21 mouse cellular contexts compared by ENCODE assay signal in genomic region chr8:107462423-107462822, GRCm38 (mm10). TPM values are rescaled to one million over a fixed set of nuclear protein-coding genes. Genes with fewer than 3 reads are reported as not detected.
DNase-seq lines count a peak whose midpoint lies in the region; ATAC-seq and TF ChIP-seq lines count a peak whose summit lies in the region.
"Had no signal": no experiment of that assay in that cellular context is flagged by ENCODE, and none has a peak within 500 bp of the region (broad histone marks: within the 10 kb centered on the region; RNA-seq: fewer than 3 reads in every experiment).

No protein-coding gene starts in this region.

- no peak for TF ChIP-seq EP300 in liver, postnatal 0 days (IDR thresholded peaks at IDR 0.05; ENCODE audit: low read depth)
- TF ChIP-seq EP300 in stomach, postnatal 0 days (optimal IDR thresholded peaks at IDR 0.05), result no peak

- no peak overlapping the region for H3K4me3 ChIP-seq in liver, postnatal 0 days (ENCODE audit: low read depth, low read length)
- no peak overlapping the region for H3K4me3 ChIP-seq in liver, embryonic 12.5 days
- no peak overlapping the region for H3K4me3 ChIP-seq in intestine, embryonic 16.5 days (ENCODE audit: low read length)
- H3K4me3 ChIP-seq in limb, embryonic 12.5 days (replicated peaks), result no peak overlapping the region
- H3K4me3 ChIP-seq in stomach, postnatal 0 days (ENCODE audit: low read depth, low read length), result no peak overlapping the region
- H3K4me3 ChIP-seq: embryonic facial prominence, embryonic 13.5 days; forebrain, embryonic 12.5 days; heart, adult 2 months; heart, embryonic 13.5 days had no signal

- peak; percentile 73 for ATAC-seq in liver, postnatal 0 days
- ATAC-seq in liver, embryonic 12.5 days, result no peak
- ATAC-seq in intestine, embryonic 16.5 days, result peak; percentile 38; the same call in 1 of the 2 replicates
- no peak for ATAC-seq in limb, embryonic 12.5 days (ENCODE audit: insufficient number of reproducible peaks, insufficient read depth, low FRiP score, low TSS enrichment, low read depth)
- ATAC-seq in stomach, postnatal 0 days (ENCODE audit: low FRiP score, low TSS enrichment), result peak; percentile 78; the same call in 1 of the 2 replicates
- ATAC-seq: activated CD4-positive, CD25-positive, alpha-beta regulatory T cell, adult 4 months; forebrain, embryonic 16.5 days; Patski had no signal

- no peaks in the 10 kb centered on the region for H3K9me3 ChIP-seq in liver, postnatal 0 days (ENCODE audit: low read length)
- H3K9me3 ChIP-seq in liver, embryonic 12.5 days (replicated peaks), result no peaks in the 10 kb centered on the region
- no peaks in the 10 kb centered on the region for H3K9me3 ChIP-seq in intestine, embryonic 16.5 days (ENCODE audit: control insufficient read depth, low read length)
- H3K9me3 ChIP-seq in limb, embryonic 12.5 days, result no peaks in the 10 kb centered on the region
- no peaks in the 10 kb centered on the region for H3K9me3 ChIP-seq in stomach, postnatal 0 days (ENCODE audit: control insufficient read depth, low read length)
- H3K9me3 ChIP-seq: embryonic facial prominence, embryonic 13.5 days; forebrain, embryonic 12.5 days had no signal

- H3K9ac ChIP-seq in liver, postnatal 0 days (replicated peaks), result no peak overlapping the region
- no peak overlapping the region for H3K9ac ChIP-seq in liver, embryonic 12.5 days
- no peak overlapping the region for H3K9ac ChIP-seq in intestine, embryonic 16.5 days (ENCODE audit: low read depth, low read length)
- no peak overlapping the region for H3K9ac ChIP-seq in limb, embryonic 12.5 days (replicated peaks)
- no peak overlapping the region for H3K9ac ChIP-seq in stomach, postnatal 0 days (ENCODE audit: low read length)
- H3K9ac ChIP-seq: embryonic facial prominence, embryonic 13.5 days; forebrain, embryonic 12.5 days; heart, embryonic 13.5 days had no signal

- no peaks in the 10 kb centered on the region for H3K4me1 ChIP-seq in liver, postnatal 0 days (ENCODE audit: insufficient read depth)
- peaks cover 23% of the 10 kb centered on the region for H3K4me1 ChIP-seq in liver, embryonic 12.5 days
- H3K4me1 ChIP-seq in intestine, embryonic 16.5 days (ENCODE audit: control insufficient read depth, insufficient read depth, low read length), result no peaks in the 10 kb centered on the region
- H3K4me1 ChIP-seq in limb, embryonic 12.5 days (replicated peaks), result peaks cover 9% of the 10 kb centered on the region
- no peaks in the 10 kb centered on the region for H3K4me1 ChIP-seq in stomach, postnatal 0 days (replicated peaks; ENCODE audit: control insufficient read depth, insufficient read depth)

- no peak overlapping the region for H3K4me2 ChIP-seq in liver, postnatal 0 days (ENCODE audit: low read depth, low read length)
- H3K4me2 ChIP-seq in liver, embryonic 12.5 days, result no peak overlapping the region
- no peak overlapping the region for H3K4me2 ChIP-seq in intestine, embryonic 16.5 days (ENCODE audit: low read depth, low read length)
- no peak overlapping the region for H3K4me2 ChIP-seq in limb, embryonic 12.5 days
- H3K4me2 ChIP-seq in stomach, postnatal 0 days (replicated peaks; ENCODE audit: low read depth), result no peak overlapping the region
- H3K4me2 ChIP-seq: embryonic facial prominence, embryonic 13.5 days; forebrain, embryonic 12.5 days; heart, embryonic 13.5 days had no signal

- WGBS in liver, postnatal 0 days (ENCODE audit: insufficient replicate concordance), result 74% methylated on average over 5 of the region's 5 CpGs
- WGBS in liver, embryonic 12.5 days (ENCODE audit: insufficient replicate concordance), result 76% methylated on average over 5 of the region's 5 CpGs
- 74% methylated on average over 5 of the region's 5 CpGs for WGBS in intestine, embryonic 16.5 days
- 75% methylated on average over 5 of the region's 5 CpGs for WGBS in limb, embryonic 12.5 days
- 81% methylated on average over 5 of the region's 5 CpGs for WGBS in stomach, postnatal 0 days

- no peak overlapping the region; the same call in 1 of the 2 replicates for H3K27ac ChIP-seq in liver, postnatal 0 days (ENCODE audit: low read depth)
- no peak overlapping the region for H3K27ac ChIP-seq in liver, embryonic 12.5 days
- H3K27ac ChIP-seq in intestine, embryonic 16.5 days (ENCODE audit: low read length), result no peak overlapping the region
- H3K27ac ChIP-seq in limb, embryonic 12.5 days, result peak overlapping the region; percentile 18; the same call in 1 of the 2 replicates
- H3K27ac ChIP-seq in stomach, postnatal 0 days (replicated peaks), result no peak overlapping the region
- H3K27ac ChIP-seq: embryonic facial prominence, embryonic 13.5 days; forebrain, embryonic 12.5 days; heart, adult 2 months; heart, embryonic 13.5 days had no signal

- no peaks in the 10 kb centered on the region for H3K27me3 ChIP-seq in liver, postnatal 0 days (ENCODE audit: insufficient read depth, low read length)
- H3K27me3 ChIP-seq in liver, embryonic 12.5 days (replicated peaks), result no peaks in the 10 kb centered on the region
- no peaks in the 10 kb centered on the region for H3K27me3 ChIP-seq in intestine, embryonic 16.5 days (replicated peaks; ENCODE audit: control insufficient read depth, insufficient read depth, low read length)
- H3K27me3 ChIP-seq in limb, embryonic 12.5 days, result no peaks in the 10 kb centered on the region
- H3K27me3 ChIP-seq in stomach, postnatal 0 days (ENCODE audit: control insufficient read depth, insufficient read depth, low read length), result no peaks in the 10 kb centered on the region
- H3K27me3 ChIP-seq: CH12.LX; embryonic facial prominence, embryonic 13.5 days; forebrain, embryonic 12.5 days; heart, embryonic 13.5 days; Patski had no signal

- no peak for TF ChIP-seq CTCF in liver, postnatal 0 days (IDR thresholded peaks at IDR 0.05; ENCODE audit: low read depth)
- no peak for TF ChIP-seq CTCF in stomach, postnatal 0 days (IDR thresholded peaks at IDR 0.05; ENCODE audit: low read depth)

- peaks cover 42% of the 10 kb centered on the region for H3K36me3 ChIP-seq in liver, postnatal 0 days (replicated peaks; ENCODE audit: insufficient read depth, low read length)
- peaks cover 87% of the 10 kb centered on the region for H3K36me3 ChIP-seq in liver, embryonic 12.5 days
- H3K36me3 ChIP-seq in intestine, embryonic 16.5 days (ENCODE audit: control insufficient read depth, insufficient read depth, low read length), result peaks cover 7% of the 10 kb centered on the region
- H3K36me3 ChIP-seq in limb, embryonic 12.5 days, result peaks cover 59% of the 10 kb centered on the region
- peaks cover 6% of the 10 kb centered on the region for H3K36me3 ChIP-seq in stomach, postnatal 0 days (ENCODE audit: control insufficient read depth, insufficient read depth, low read length)

- DNase-seq in liver, postnatal 0 days, result no peak
- DNase-seq in stomach, postnatal 0 days (ENCODE audit: low spot score), result peak; percentile 43
- no peak for DNase-seq in urinary bladder, postnatal 25 days (ENCODE audit: low spot score)
- no peak for DNase-seq in heart, adult 8-10 months (ENCODE audit: low spot score)
- DNase-seq: adrenal gland, postnatal 14 days; cerebellum, adult 18-20 months; cerebellum, adult 9-11 months; cerebellum, postnatal 36 days; gastrocnemius, postnatal 14 days; heart, adult 2 months; heart, postnatal 36 days had no signal

RNA-seq across cellular contexts. Expression of gene Wwp2, which starts 26.3 kb away (rescaled TPM):
- polyA plus RNA-seq in liver, postnatal 0 days (2015; fragmentation: Nextera tagmentation; extraction: Ambion mirVana), result 26.2 and 29.1 TPM in 2 replicates
- 37.9 and 39.0 TPM in 2 replicates for polyA plus RNA-seq in liver, embryonic 12.5 days (2016; fragmentation: Nextera tagmentation; extraction: Ambion mirVana)
- polyA plus RNA-seq in intestine, embryonic 16.5 days (2015; fragmentation: Nextera tagmentation; extraction: Ambion mirVana), result 41.6 and 42.0 TPM in 2 replicates
- polyA plus RNA-seq in limb, embryonic 12.5 days (2016; fragmentation: Nextera tagmentation; extraction: Ambion mirVana), result 277 and 286 TPM in 2 replicates
- 25.2 and 26.4 TPM in 2 replicates for polyA plus RNA-seq in stomach, postnatal 0 days (2015; fragmentation: Nextera tagmentation; extraction: Ambion mirVana)
- total RNA-seq in heart, adult 8-10 months (2022), result 10 to 100 TPM; 22.2 to 25.0 (median 24.2) TPM

RNA-seq across cellular contexts. Expression of gene Nob1, which starts 37.6 kb away (rescaled TPM):
- polyA plus RNA-seq in liver, postnatal 0 days (2015; fragmentation: Nextera tagmentation; extraction: Ambion mirVana), result 17.0 and 18.4 TPM in 2 replicates
- polyA plus RNA-seq in liver, embryonic 12.5 days (2016; fragmentation: Nextera tagmentation; extraction: Ambion mirVana), result 63.7 and 68.9 TPM in 2 replicates
- 68.2 and 73.5 TPM in 2 replicates for polyA plus RNA-seq in intestine, embryonic 16.5 days (2015; fragmentation: Nextera tagmentation; extraction: Ambion mirVana)
- polyA plus RNA-seq in limb, embryonic 12.5 days (2016; fragmentation: Nextera tagmentation; extraction: Ambion mirVana), result 102 and 103 TPM in 2 replicates
- polyA plus RNA-seq in stomach, postnatal 0 days (2015; fragmentation: Nextera tagmentation; extraction: Ambion mirVana), result 44.5 and 48.8 TPM in 2 replicates
- total RNA-seq in heart, adult 8-10 months (2022), result 10 to 100 TPM; 18.5 to 27.0 (median 24.6) TPM

RNA-seq across cellular contexts. Expression of gene Nqo1, which starts 59.4 kb away (rescaled TPM):
- 8.3 and 8.4 TPM in 2 replicates for polyA plus RNA-seq in liver, postnatal 0 days (2015; fragmentation: Nextera tagmentation; extraction: Ambion mirVana)
- 16.5 and 17.2 TPM in 2 replicates for polyA plus RNA-seq in liver, embryonic 12.5 days (2016; fragmentation: Nextera tagmentation; extraction: Ambion mirVana)
- 17.1 and 17.5 TPM in 2 replicates for polyA plus RNA-seq in intestine, embryonic 16.5 days (2015; fragmentation: Nextera tagmentation; extraction: Ambion mirVana)
- polyA plus RNA-seq in limb, embryonic 12.5 days (2016; fragmentation: Nextera tagmentation; extraction: Ambion mirVana), result 16.7 and 19.6 TPM in 2 replicates
- polyA plus RNA-seq in stomach, postnatal 0 days (2015; fragmentation: Nextera tagmentation; extraction: Ambion mirVana), result 777 and 946 TPM in 2 replicates
- total RNA-seq in heart, adult 8-10 months (2022), result 10 to 100 TPM; 65.1 to 78.9 (median 73.5) TPM

Comparison
In these comparisons a context has a peak if more than half of its experiments do, and no peak if none do; other contexts are left out.
1. ATAC-seq: peak in liver, postnatal 0 days (single experiment), intestine, embryonic 16.5 days (single experiment) and stomach, postnatal 0 days (single experiment); none in liver, embryonic 12.5 days (single experiment) and limb, embryonic 12.5 days (single experiment).
2. RNA of gene Nqo1, which starts 59.4 kb away (polyA plus RNA-seq): 777 to 946 TPM in stomach, postnatal 0 days; 17.1 to 17.5 TPM in intestine, embryonic 16.5 days, 16.7 to 19.6 TPM in limb, embryonic 12.5 days, 16.5 to 17.2 TPM in liver, embryonic 12.5 days and 8.3 to 8.4 TPM in liver, postnatal 0 days; every median in the first group is over 10 times any median in the second.